Mouse (Mus musculus) E14TG2a.4 (cell line): ENCODE data around the gene Cdh12.

Experiments used
- CTCF ChIP-seq: conservative IDR thresholded peaks from 2 replicates; pipeline ENCODE4 v1.5.1; 2014; ENCODE audit warnings: low read length
- NANOG ChIP-seq: IDR thresholded peaks from 2 replicates; pipeline ENCODE4 v1.6.1; 2014; ENCODE audit warnings: borderline replicate concordance, low read length, mixed read lengths
- POU5F1 ChIP-seq: IDR thresholded peaks from 2 replicates; pipeline ENCODE4 v1.6.1; 2014; ENCODE audit warnings: low read length, borderline replicate concordance

DNA sequence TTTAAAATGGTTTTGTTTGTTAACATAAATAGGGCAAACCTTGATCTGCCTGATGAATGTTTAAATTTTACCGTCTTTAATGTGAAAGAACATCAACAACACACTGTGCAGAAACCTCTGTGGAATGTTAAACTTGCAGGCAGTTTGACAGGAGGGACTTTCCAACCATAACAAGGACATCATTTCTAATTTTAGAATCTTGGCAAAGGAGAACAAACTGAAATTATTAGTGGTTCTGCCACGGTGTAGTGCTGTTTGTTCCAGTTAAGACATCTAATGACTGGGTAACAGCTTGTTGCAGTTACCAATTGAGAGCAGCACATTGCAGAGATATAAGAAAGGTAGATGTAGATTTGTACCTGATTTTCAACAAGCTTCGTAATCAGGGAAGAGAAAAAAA lies 453.5 kb downstream of the Cdh12 start:
- TF ChIP-seq CTCF = no peak
- TF ChIP-seq NANOG = no peak
- no peak for TF ChIP-seq POU5F1
